Mouse (Mus musculus): Measurements from ENCODE around the gene Tcte1. TPM values are rescaled to one million over a fixed set of nuclear protein-coding genes. Genes with fewer than 3 reads are reported as not detected.
A peak's percentile ranks its signal among the peaks of the same experiment; 100 is the strongest.

Gene Tcte1
- polyA plus RNA-seq, 1 experiment: not detected

GRCm38 (mm10) chr17:45557998-45558862, 35.0 kb downstream of the Tcte1 start:
- peak overlapping the region; percentile 66 for H3K27ac ChIP-seq (ENCODE audit: control insufficient read depth, insufficient read depth, low read depth, low read length, poor library complexity)
- peak; percentile 33; the same call in 1 of the 2 replicates for TF ChIP-seq POLR2A (IDR thresholded peaks at IDR 0.05; ENCODE audit: borderline replicate concordance, control insufficient read depth, low read depth, low read length)
- no peak for TF ChIP-seq CTCF (IDR thresholded peaks at IDR 0.05; ENCODE audit: control insufficient read depth, insufficient read depth, low read length)
- WGBS: 20% methylated on average over 16 of the region's 16 CpGs
- peak overlapping the region; percentile 75 for H3K4me3 ChIP-seq (replicated peaks; ENCODE audit: control insufficient read depth, low read depth, low read length)
- H3K4me1 ChIP-seq (ENCODE audit: control insufficient read depth, insufficient read depth, low read length): no peaks in the 10 kb centered on the region; the same call in 1 of the 2 replicates

- no peak overlapping the region for H3K27ac ChIP-seq (ENCODE audit: control insufficient read depth, insufficient read depth, low read depth, low read length, poor library complexity)
- no peak overlapping the region for H3K4me3 ChIP-seq (replicated peaks; ENCODE audit: control insufficient read depth, low read depth, low read length)
- TF ChIP-seq CTCF (IDR thresholded peaks at IDR 0.05; ENCODE audit: control insufficient read depth, insufficient read depth, low read length) (no peak), POLR2A (IDR thresholded peaks at IDR 0.05; ENCODE audit: borderline replicate concordance, control insufficient read depth, low read depth, low read length) (no peak)
- WGBS: 86% methylated on average over 15 of the region's 15 CpGs
- no peaks in the 10 kb centered on the region; the same call in 1 of the 2 replicates for H3K4me1 ChIP-seq (ENCODE audit: control insufficient read depth, insufficient read depth, low read length)
Measured at GRCm38 (mm10) chr17:45559732-45560525, 36.7 kb downstream of the Tcte1 start.

- no peaks in the 10 kb centered on the region; the same call in 1 of the 2 replicates for H3K4me1 ChIP-seq (ENCODE audit: control insufficient read depth, insufficient read depth, low read length)
- 56% methylated on average over 12 of the region's 12 CpGs for WGBS
- no peak overlapping the region for H3K27ac ChIP-seq (ENCODE audit: control insufficient read depth, insufficient read depth, low read depth, low read length, poor library complexity)
- no peak for TF ChIP-seq CTCF (IDR thresholded peaks at IDR 0.05; ENCODE audit: control insufficient read depth, insufficient read depth, low read length)
- TF ChIP-seq POLR2A (IDR thresholded peaks at IDR 0.05; ENCODE audit: borderline replicate concordance, control insufficient read depth, low read depth, low read length): no peak
- no peak overlapping the region for H3K4me3 ChIP-seq (replicated peaks; ENCODE audit: control insufficient read depth, low read depth, low read length)
Measured at GRCm38 (mm10) chr17:45563216-45563615, 40.0 kb downstream of the Tcte1 start.

GRCm38 (mm10) chr17:45563655-45564530, 40.7 kb downstream of the Tcte1 start, which contains the start of gene Slc35b2:
TSS of gene Slc35b2 (plus strand) at chr17:45563874.
- TF ChIP-seq CTCF (IDR thresholded peaks at IDR 0.05; ENCODE audit: control insufficient read depth, insufficient read depth, low read length): peak; percentile 74
- TF ChIP-seq POLR2A (IDR thresholded peaks at IDR 0.05; ENCODE audit: borderline replicate concordance, control insufficient read depth, low read depth, low read length): peak; percentile 76
- Histone ChIP-seq H3K4me3 (replicated peaks; ENCODE audit: control insufficient read depth, low read depth, low read length) (peak within 1 kb of the TSS; percentile 85), H3K27ac (ENCODE audit: control insufficient read depth, insufficient read depth, low read depth, low read length, poor library complexity) (peak within 1 kb of the TSS; percentile 78), H3K4me1 (ENCODE audit: control insufficient read depth, insufficient read depth, low read length) (no peaks in the 10 kb centered on the region; the same call in 1 of the 2 replicates)
- 1% methylated on average over 60 of the region's 61 CpGs for WGBS

DNA sequence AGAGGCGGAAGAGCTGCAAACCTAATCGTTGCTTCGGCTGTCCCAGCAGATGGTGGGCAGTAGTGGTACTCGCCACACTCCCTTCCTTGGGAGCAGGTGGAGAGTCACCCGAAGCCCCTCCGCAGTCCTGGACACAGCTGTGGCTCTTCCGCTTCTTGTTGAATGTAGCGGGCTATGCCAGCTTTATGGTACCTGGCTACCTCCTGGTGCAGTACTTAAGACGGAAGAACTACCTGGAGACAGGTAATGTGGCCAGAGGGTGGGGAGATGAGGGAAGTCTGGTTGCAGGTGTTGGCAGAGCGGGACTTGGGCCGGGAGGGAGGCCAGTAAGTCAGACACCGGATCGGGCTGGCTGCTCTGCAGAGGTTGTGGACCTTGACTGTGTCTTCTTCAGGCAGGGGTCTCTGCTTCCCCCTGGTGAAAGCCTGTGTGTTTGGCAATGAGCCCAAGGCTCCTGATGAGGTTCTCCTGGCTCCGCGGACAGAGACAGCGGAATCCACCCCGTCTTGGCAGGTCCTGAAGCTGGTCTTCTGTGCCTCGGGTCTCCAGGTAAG, 41.4 kb downstream of the Tcte1 start:
- Histone ChIP-seq H3K27ac (ENCODE audit: control insufficient read depth, insufficient read depth, low read depth, low read length, poor library complexity) (peak overlapping the region; percentile 78), H3K4me1 (ENCODE audit: control insufficient read depth, insufficient read depth, low read length) (no peaks in the 10 kb centered on the region; the same call in 1 of the 2 replicates), H3K4me3 (replicated peaks; ENCODE audit: control insufficient read depth, low read depth, low read length) (peak overlapping the region; percentile 85)
- TF ChIP-seq CTCF (IDR thresholded peaks at IDR 0.05; ENCODE audit: control insufficient read depth, insufficient read depth, low read length) (no peak), POLR2A (IDR thresholded peaks at IDR 0.05; ENCODE audit: borderline replicate concordance, control insufficient read depth, low read depth, low read length) (no peak)
- WGBS: 21% methylated on average over 18 of the region's 18 CpGs

GRCm38 (mm10) chr17:45565103-45565502, 41.9 kb downstream of the Tcte1 start:
- H3K4me3 ChIP-seq (replicated peaks; ENCODE audit: control insufficient read depth, low read depth, low read length): no peak overlapping the region

GRCm38 (mm10) chr17:45566031-45566359, 42.8 kb downstream of the Tcte1 start:
- TF ChIP-seq POLR2A (IDR thresholded peaks at IDR 0.05; ENCODE audit: borderline replicate concordance, control insufficient read depth, low read depth, low read length) (no peak), CTCF (IDR thresholded peaks at IDR 0.05; ENCODE audit: control insufficient read depth, insufficient read depth, low read length) (no peak)
- H3K4me3 ChIP-seq (replicated peaks; ENCODE audit: control insufficient read depth, low read depth, low read length): no peak overlapping the region
- no peak overlapping the region for H3K27ac ChIP-seq (ENCODE audit: control insufficient read depth, insufficient read depth, low read depth, low read length, poor library complexity)
- 31% methylated on average over 1 of the region's 1 CpGs for WGBS
- no peaks in the 10 kb centered on the region; the same call in 1 of the 2 replicates for H3K4me1 ChIP-seq (ENCODE audit: control insufficient read depth, insufficient read depth, low read length)

More at GRCm38 (mm10) chr17:45565103-45565502, 41.9 kb downstream of the Tcte1 start:
- WGBS: 94% methylated on average over 11 of the region's 11 CpGs
- no peaks in the 10 kb centered on the region; the same call in 1 of the 2 replicates for H3K4me1 ChIP-seq (ENCODE audit: control insufficient read depth, insufficient read depth, low read length)
- TF ChIP-seq CTCF (IDR thresholded peaks at IDR 0.05; ENCODE audit: control insufficient read depth, insufficient read depth, low read length) (no peak), POLR2A (IDR thresholded peaks at IDR 0.05; ENCODE audit: borderline replicate concordance, control insufficient read depth, low read depth, low read length) (no peak)
- no peak overlapping the region for H3K27ac ChIP-seq (ENCODE audit: control insufficient read depth, insufficient read depth, low read depth, low read length, poor library complexity)

Data from bone marrow, adult 2 months (tissue).